Comparison of ENCODE assay signal across 8 mouse cellular contexts in the genomic region with DNA sequence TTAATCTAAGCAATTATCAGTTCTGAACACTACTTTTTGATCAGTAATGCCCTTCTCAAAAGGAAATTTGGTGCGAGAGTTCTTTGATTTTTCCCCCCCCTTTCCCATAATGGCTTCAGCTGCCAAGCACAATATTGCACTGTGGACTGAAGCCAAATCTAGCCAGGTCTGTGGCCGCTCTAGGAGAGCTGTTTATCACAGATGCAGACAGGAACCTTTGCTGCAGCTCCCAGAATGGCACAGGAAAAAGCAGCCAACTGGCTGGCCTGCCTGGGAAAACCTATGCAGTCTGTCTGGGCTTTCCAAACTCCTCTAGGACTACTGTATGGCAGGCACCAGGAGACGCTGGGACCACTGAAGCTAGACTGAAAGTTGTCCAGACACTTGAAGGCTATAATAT.
A peak's percentile ranks its signal among the peaks of the same experiment; 100 is the strongest.
DNase-seq lines count a peak whose midpoint lies in the region; ATAC-seq and TF ChIP-seq lines count a peak whose summit lies in the region.

No protein-coding gene starts in this region.

- no peak overlapping the region for H3K27ac ChIP-seq in kidney, adult 2 months (ENCODE audit: insufficient read depth, low read depth, low read length)
- peak overlapping the region; percentile 38 to 78; a peak in 3 of 4 replicates for H3K27ac ChIP-seq in heart, embryonic 14.5 days (replicated peaks in 1 of 2; ENCODE audit: control insufficient read depth in 1 of 2, insufficient read depth in 1 of 2, low read depth in 2 of 2, low read length in 2 of 2)
- H3K27ac ChIP-seq in midbrain, embryonic 14.5 days (replicated peaks; ENCODE audit: low read depth, low read length) = peak overlapping the region; percentile 82

- H3K4me3 ChIP-seq in kidney, adult 2 months (ENCODE audit: insufficient read depth, low read depth, low read length) = no peak overlapping the region
- no peak overlapping the region for H3K4me3 ChIP-seq in heart, embryonic 14.5 days (ENCODE audit: control insufficient read depth in 1 of 2, insufficient read depth in 1 of 2, low read depth in 1 of 2, low read length in 2 of 2)
- H3K4me3 ChIP-seq in midbrain, embryonic 14.5 days (replicated peaks; ENCODE audit: low read depth, low read length) = no peak overlapping the region

- H3K4me1 ChIP-seq in kidney, adult 2 months (ENCODE audit: control insufficient read depth, insufficient read depth, low read length) = no peaks in the 10 kb centered on the region; the same call in 1 of the 2 replicates
- H3K4me1 ChIP-seq in heart, embryonic 14.5 days (ENCODE audit: control insufficient read depth in 2 of 2, insufficient read depth in 2 of 2, low read length in 2 of 2) = peaks cover 3 to 20% of the 10 kb centered on the region in 2 experiments
- H3K4me1 ChIP-seq in midbrain, embryonic 14.5 days (ENCODE audit: control insufficient read depth, insufficient read depth, low read length) = peaks cover 45% of the 10 kb centered on the region

- ATAC-seq in heart, embryonic 14.5 days (ENCODE audit: insufficient number of reproducible peaks, insufficient read depth, low FRiP score, low read depth) = peak; percentile 61; the same call in 1 of the 2 replicates
- 0 out of 2 replicates have a peak, but pooled peaks have one; percentile 31 for ATAC-seq in midbrain, embryonic 14.5 days (ENCODE audit: low FRiP score, low TSS enrichment)
- ATAC-seq in CD4-positive, CD25-positive, alpha-beta regulatory T cell, adult 4 months = no peak
- ATAC-seq in megakaryocyte progenitor cell, adult 5-6 weeks (replicated peaks; ENCODE audit: poor library complexity) = no peak

- 40% methylated on average over 3 of the region's 3 CpGs for WGBS in kidney, adult 2 months
- WGBS in heart, embryonic 14.5 days = 14% methylated on average over 3 of the region's 3 CpGs
- 18% methylated on average over 3 of the region's 3 CpGs for WGBS in midbrain, embryonic 14.5 days

- H3K36me3 ChIP-seq in kidney, adult 2 months (ENCODE audit: control insufficient read depth, insufficient read depth, low read length) = no peaks in the 10 kb centered on the region
- H3K36me3 ChIP-seq in heart, embryonic 14.5 days (ENCODE audit: control insufficient read depth, insufficient read depth, low read length) = no peaks in the 10 kb centered on the region
- no peaks in the 10 kb centered on the region for H3K36me3 ChIP-seq in midbrain, embryonic 14.5 days (ENCODE audit: control insufficient read depth, insufficient read depth, low read length)

- peak; percentile 19 for DNase-seq in kidney, adult 2 months
- no peak for DNase-seq in kidney, adult 11 months
- peak; percentile 63 for DNase-seq in cerebellum, adult 9-11 months
- DNase-seq in midbrain, embryonic 14.5 days = peak; percentile 69
- no peak for DNase-seq in gastrocnemius, adult 18-20 months (ENCODE audit: low spot score)

- 0 out of 2 replicates have a peak overlapping the region, but pooled peaks have one; percentile 44 for H3K9ac ChIP-seq in heart, embryonic 14.5 days (ENCODE audit: low read length)
- H3K9ac ChIP-seq in midbrain, embryonic 14.5 days (replicated peaks; ENCODE audit: low read length) = no peak overlapping the region; the same call in 1 of the 2 replicates

- H3K9me3 ChIP-seq in heart, embryonic 14.5 days (ENCODE audit: control insufficient read depth, low read length) = no peaks in the 10 kb centered on the region
- H3K9me3 ChIP-seq in midbrain, embryonic 14.5 days (ENCODE audit: control insufficient read depth, low read length) = no peaks in the 10 kb centered on the region

- TF ChIP-seq POLR2A in kidney, adult 2 months (IDR thresholded peaks at IDR 0.05; ENCODE audit: low read depth, low read length) = no peak

- H3K4me2 ChIP-seq in heart, embryonic 14.5 days (ENCODE audit: low read length) = no peak overlapping the region
- no peak overlapping the region for H3K4me2 ChIP-seq in midbrain, embryonic 14.5 days (ENCODE audit: low read length)

- no peaks in the 10 kb centered on the region for H3K27me3 ChIP-seq in kidney, adult 2 months (replicated peaks; ENCODE audit: control insufficient read depth, insufficient read depth, low read length)
- no peaks in the 10 kb centered on the region for H3K27me3 ChIP-seq in heart, embryonic 14.5 days (ENCODE audit: control insufficient read depth, insufficient read depth, low read length)
- no peaks in the 10 kb centered on the region for H3K27me3 ChIP-seq in midbrain, embryonic 14.5 days (ENCODE audit: control insufficient read depth, insufficient read depth, low read length)

- TF ChIP-seq CTCF in kidney, adult 2 months (conservative IDR thresholded peaks at IDR 0.05; ENCODE audit: insufficient read depth, insufficient read length, low read depth, low read length) = no peak

Comparison
In these comparisons a context has a peak if more than half of its experiments do, and no peak if none do; other contexts are left out.
1. DNase-seq: peak in kidney, adult 2 months (single experiment), cerebellum, adult 9-11 months (single experiment) and midbrain, embryonic 14.5 days (single experiment); none in kidney, adult 11 months (single experiment) and gastrocnemius, adult 18-20 months (single experiment).
2. ATAC-seq: peak in heart, embryonic 14.5 days (single experiment) and midbrain, embryonic 14.5 days (single experiment); none in CD4-positive, CD25-positive, alpha-beta regulatory T cell, adult 4 months (single experiment) and megakaryocyte progenitor cell, adult 5-6 weeks (single experiment).